Mouse (Mus musculus): Measurements from ENCODE around the gene Cenpv. TPM values are rescaled to one million over a fixed set of nuclear protein-coding genes. Genes with fewer than 3 reads are reported as not detected.

The Cenpv gene
- total RNA-seq (2021), result 10 to 100 TPM; 38.7 to 47.9 TPM

DNA sequence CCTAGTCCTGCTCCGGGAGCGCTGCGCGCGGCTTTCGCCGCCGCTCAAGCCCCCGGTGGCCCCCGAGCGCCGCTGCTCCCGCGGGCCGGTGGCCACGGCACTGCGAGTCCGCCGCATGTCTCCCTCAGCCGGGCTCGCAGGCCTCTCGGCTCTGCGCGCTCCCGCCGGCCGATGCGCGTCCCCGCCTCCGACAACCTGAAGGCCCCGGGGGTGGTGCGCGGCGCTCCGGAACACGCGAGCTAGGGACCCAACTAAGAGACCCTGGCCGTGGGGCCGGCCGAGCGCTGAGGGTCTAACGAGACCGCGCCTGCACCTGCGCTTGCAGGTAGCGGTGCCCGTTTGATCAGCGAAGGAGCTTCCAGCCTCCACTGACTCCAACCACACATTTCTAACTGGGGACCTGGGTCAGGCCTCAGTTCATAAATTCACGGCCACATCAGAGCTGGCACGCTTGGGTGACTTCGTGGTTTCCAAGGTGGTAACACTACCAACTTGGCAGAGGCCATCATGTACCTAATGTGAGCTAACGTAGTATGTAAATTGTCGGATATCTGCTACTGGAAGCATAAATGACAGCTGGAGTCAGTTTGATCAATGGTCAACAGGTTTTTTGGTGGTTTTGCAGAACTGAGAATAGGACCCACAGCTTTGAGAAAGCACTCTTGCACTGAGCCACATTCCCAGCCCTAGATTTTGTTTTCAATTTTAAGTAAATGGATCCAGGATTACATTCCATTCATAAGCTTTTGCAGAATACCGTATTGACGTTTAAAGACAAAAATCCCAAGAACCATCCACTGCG lies at the start of gene Cenpv:
Cenpv (minus strand) TSS at position 173 of the 802 bp plus-strand sequence.
- DNase-seq (ENCODE audit: low spot score in 2 of 2), result peak; percentile 77 to 79
- intact Hi-C loops (cut with DNase I), result loop anchor here (5.0 kb wide), 2 partner anchors 38 to 82 kb away; partner anchors contain the start of genes Ncor1 and Pigl

DNA sequence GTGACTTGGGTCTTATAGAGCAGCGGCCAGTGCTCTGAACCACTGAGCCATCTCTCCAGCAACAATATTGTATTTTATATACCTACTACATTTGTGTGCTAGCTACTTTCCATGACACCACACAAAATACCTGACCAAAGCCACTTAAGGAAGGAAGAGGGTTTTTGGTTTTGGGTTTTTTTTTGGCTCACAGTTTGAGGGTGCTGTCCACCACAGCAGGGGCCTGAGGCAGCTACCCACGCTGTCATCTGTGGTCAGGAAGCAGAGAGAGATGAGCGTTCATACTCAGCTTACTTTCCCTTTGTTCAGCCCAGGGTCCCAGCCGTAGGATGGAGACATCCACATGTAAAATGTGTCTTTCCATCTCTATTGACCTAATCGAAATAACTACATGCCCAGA lies 48.0 kb upstream of the Cenpv start:
- DNase-seq (ENCODE audit: low spot score in 2 of 2), result no peak
- intact Hi-C loops (cut with DNase I), result no loop called here

DNA sequence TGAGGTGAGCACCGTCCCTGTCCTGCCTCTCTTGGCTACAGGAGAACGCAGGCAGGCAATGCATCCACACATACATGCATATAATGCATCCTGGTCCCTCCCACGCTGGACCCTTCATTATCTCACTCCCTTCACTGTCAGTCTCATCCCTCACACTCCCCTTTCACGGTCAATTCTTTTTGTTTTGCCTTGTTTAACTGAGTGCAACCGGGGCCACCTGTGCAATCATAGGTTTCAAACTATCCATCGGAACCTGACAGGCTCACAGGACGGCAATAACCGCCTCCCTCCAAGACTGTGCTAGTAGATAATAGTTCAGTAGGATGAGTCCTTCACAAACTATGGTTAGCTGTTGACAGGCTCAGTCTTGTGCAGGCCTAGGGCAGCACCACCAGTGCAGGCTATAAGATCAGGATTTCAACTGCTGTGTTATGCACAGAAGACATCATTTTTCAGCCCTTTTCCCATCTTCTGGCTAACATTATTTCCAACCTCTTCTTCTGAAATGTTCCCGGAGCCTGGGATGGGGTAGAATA lies 45.7 kb upstream of the Cenpv start:
- no peak for DNase-seq (ENCODE audit: low spot score in 2 of 2)
- intact Hi-C loops (cut with DNase I), result no loop called here

DNA sequence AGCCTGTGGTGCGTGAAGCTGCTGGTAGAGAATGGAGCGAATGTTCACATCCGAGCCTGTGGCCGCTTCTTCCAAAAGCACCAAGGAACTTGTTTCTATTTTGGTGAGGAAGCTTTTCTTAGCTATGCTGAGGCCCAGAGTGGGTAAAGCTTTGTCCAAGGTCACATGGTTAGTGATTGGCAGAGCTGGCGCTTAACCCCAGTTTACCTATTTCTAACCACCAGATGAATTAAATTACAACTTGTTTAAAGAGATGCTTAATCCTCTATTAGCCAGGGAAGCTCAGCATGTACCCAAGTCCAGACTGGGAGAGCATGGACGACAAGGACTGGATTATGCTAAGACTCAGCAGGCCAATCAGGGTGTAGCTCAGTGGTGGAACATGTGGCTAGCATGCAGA lies 44.0 kb upstream of the Cenpv start:
- intact Hi-C loops (cut with DNase I), result no loop called here
- DNase-seq (ENCODE audit: low spot score in 2 of 2), result no peak

DNA sequence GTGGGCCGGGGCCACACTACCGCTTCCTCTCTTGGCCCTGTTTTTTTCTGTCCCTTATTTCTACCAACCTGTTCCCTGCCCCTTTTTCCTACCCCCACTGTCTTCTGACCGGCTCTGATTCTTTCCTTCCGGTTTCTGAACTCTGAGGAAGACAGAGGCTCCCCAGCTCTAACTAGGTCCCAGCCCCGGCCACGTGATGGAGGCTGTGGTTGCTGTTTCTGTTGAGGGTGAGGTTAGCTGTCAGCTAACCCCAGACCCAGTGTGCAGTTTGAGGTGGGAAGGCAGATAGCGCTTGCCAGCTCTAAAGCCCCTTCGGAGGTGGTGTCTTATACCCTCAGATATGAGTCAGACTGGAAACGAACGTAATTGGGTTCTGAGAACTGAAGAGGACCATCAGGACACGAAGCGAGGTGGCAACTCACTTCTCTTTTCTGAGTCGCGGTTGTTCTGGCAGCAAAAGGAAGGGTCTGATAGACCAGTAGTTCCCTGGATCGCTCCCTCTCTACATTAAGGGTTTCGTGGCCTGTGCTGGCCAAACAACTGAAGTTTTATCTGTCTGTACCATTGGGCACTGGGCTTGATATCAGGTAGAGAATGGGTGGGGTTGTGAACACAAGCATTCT lies 37.6 kb upstream of the Cenpv start:
- intact Hi-C loops (cut with DNase I), result loop anchor here (2.0 to 5.0 kb wide), 2 partner anchors 26 to 39 kb away; partner anchors contain the start of genes Cenpv and Ubb
- peak; percentile 41 to 57 for DNase-seq (ENCODE audit: low spot score in 2 of 2)

DNA sequence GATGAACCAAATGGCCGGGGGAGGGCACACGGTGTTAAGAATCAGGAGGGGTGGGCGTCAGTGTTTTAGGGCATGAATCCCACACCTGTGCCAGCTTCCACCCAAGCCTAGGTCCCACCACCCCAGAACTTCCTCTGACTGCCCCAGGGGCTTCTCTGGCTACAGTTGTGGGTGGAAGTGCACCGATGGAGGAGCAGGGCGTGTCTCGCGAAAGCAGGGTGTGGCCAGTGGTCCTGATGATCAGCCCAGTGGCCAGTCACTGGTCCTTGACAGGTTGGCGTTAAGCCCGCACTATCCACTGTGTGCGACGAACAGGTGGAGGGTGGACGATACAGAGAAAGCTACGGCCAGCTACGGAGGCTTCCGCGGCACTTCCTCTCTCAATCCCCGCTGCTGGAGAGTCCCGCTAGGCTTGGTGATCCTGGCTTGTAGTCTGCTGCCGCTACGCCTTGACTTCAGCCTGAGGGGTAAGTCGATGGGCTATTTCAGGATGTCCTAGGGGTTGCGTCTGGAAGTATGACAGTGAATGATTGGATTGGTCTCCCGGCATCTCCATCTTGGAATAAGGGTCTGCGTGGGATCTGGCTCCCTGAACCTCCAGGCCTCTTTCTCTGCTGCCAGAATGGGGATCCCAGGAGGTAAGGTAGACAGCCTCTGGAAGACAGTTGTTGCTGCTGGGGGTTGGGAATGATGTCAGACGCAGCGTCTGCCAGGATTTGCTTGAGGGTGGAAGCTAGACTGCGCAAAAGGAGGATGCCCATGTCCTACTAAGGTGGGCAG lies 36.8 kb upstream of the Cenpv start:
- DNase-seq (ENCODE audit: low spot score in 2 of 2), result peak; percentile 68 to 73
- intact Hi-C loops (cut with DNase I), result loop anchor here (2.0 to 5.0 kb wide), 2 partner anchors 25 to 39 kb away; partner anchors contain the start of genes Cenpv and Ubb

DNA sequence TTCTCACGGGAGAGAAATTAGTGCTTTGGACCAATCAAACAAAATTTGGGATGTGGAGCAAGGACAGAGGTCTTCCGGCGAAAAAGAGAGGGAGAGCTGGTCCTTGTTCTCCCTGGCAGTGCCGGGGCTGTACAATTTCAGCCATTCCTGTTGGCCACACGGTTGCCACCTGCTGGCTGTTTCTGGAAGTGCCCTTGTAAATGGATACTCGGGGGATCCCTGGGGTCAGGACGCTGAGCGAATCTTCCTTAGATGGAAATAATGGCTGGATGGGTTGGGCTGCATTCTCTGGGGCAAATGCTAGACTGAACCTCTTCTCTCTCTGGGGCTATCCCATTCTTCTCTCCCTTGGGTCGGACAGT lies 36.2 kb upstream of the Cenpv start:
- DNase-seq (ENCODE audit: low spot score in 2 of 2), result peak; percentile 79 to 87
- intact Hi-C loops (cut with DNase I), result loop anchor here (5.0 kb wide), 1 partner anchor 38 kb away; the partner anchor contains the start of gene Cenpv

DNA sequence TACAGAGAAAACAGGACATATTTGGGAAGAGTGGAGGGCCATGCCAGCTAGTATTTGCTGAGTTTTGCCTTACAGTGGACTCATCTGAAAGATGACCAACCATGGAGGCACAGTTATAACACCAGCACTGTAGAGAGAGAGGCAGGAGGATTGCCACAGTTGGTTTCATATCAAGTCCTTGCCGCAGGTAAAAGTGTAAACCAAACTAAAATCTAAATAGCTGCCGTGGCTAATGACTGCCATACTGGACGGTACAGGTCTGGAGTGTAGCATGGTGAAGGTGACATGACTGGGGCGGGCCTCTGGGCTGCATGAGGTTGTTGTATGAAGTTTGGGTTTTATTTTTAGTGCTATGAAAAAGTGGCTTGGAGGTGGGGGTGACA lies 35.6 kb upstream of the Cenpv start:
- intact Hi-C loops (cut with DNase I), result loop anchor here (5.0 kb wide), 1 partner anchor 37 kb away; the partner anchor contains the start of gene Cenpv

DNA sequence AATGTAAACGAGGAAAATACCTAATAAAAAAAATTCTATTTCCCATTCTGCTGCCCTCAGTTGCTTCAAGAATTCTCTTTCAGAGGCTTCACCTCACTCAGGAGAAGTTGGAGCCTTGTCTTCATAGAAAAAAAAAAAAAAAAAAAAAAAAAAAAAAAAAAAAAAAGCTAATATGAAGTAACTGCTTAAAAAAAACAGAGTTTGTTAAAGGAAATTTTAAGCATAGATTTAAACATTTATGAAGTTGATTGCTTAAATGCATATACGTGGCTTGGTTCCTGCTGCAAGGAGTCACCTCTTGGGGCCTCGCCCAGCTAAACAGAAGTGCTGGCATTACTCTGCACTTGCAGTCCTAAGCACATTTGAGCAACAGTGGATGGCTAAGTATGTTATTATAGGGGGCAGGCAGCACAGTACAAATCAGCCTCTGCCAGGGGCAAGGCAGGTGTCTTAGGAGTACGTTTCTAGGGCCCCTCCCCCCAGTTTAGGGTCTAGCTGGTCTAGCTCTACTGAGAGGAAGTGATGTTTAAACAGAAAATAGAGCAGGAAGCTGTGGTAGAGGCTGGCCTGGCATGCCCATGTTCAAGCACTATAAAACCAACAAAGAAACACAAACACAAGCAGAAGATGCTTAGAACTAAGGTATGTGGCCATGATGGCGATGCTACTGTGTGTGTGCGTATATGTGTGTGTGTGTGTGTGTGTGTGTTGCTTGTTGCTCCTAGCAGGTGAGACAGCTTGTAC lies 35.1 kb upstream of the Cenpv start, which contains the start of gene Trpv2:
Trpv2 (plus strand) TSS at position 528 of the 744 bp plus-strand sequence.
- intact Hi-C loops (cut with DNase I), result no loop called here
- no peak for DNase-seq (ENCODE audit: low spot score in 2 of 2)

More for the DNA sequence above, 35.6 kb upstream of the Cenpv start:
- no peak for DNase-seq (ENCODE audit: low spot score in 2 of 2)

DNA sequence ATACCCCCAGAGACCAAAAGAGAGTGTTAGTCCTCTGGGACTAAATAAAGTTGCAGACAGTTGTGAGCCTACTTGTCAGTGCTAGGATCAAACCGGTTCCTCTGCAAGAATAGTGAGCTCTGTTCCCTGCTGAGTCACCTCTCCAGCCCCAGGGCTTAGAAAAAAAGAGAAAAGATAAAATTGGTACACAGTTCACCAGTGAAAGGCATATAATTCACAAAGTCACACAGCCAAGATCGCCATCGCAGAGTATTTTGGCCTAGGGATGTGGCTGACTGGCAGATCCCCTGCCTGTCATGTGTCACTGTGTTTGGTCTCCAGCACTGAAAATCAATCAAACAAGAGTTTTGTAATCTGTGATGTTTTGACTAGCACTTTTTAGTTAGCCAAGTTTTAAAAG lies 29.2 kb upstream of the Cenpv start:
- intact Hi-C loops (cut with DNase I), result no loop called here
- DNase-seq (ENCODE audit: low spot score in 2 of 2), result no peak

DNA sequence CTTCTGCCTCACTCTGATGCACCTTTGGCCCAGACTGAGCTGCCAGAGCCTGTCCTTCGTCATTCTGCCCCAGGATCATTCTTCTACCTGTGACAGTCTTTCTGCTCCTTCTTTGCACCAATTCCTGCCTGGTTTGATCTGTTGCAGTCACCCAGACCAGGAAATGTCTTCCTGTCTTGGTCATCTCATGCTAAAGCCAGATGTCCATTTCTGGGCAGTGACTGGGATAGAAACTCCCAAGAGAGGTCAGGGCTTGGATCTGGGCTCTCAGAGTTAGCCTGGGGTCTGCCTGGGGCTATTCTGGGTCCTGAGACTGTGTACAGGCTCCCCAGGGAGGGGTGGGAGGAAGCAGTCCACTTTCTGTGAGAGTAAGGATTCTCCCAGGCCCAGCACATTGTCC lies 27.1 kb upstream of the Cenpv start:
- intact Hi-C loops (cut with DNase I), result no loop called here
- DNase-seq (ENCODE audit: low spot score in 2 of 2), result no peak

DNA sequence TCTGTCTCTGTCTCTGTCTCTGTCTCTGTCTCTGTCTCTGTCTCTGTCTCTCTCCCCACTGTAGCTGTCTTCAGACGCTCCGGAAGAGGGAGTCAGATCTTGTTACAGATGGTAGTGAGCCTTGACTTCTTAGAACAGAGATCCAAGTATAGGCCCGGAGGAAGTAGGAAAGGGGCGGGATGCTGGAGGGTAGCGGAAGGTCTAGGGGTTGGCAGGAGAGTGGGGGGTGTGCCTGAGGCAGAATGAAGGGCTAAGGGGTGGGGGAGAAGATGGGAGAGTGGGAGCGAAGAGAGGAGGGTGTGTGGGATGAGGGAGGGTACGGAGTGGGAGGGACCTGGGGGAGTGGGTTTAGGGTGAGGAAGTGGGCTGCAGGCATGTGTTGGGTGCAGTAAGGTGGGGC lies 26.7 kb upstream of the Cenpv start:
- intact Hi-C loops (cut with DNase I), result no loop called here
- DNase-seq (ENCODE audit: low spot score in 2 of 2), result no peak

DNA sequence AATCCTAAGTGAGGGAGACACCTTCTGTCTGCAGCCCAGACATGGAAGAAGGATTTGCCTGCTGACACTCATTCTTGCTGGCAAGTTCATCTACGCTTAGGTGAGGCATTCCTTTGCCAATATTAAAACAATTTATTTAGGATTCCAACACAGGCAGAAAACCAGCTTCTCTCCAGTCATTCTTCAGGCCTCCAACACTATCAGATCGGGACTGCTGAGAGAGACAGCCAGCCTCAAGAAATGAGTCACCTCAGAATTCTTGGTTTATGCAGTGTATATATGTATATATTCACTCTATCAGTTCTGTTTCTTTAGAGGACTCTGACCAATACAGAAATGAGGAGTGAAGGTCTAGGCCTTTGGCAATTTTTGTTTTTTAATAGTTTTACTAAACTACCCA lies 24.5 kb upstream of the Cenpv start:
- intact Hi-C loops (cut with DNase I), result no loop called here
- DNase-seq (ENCODE audit: low spot score in 2 of 2), result no peak

DNA sequence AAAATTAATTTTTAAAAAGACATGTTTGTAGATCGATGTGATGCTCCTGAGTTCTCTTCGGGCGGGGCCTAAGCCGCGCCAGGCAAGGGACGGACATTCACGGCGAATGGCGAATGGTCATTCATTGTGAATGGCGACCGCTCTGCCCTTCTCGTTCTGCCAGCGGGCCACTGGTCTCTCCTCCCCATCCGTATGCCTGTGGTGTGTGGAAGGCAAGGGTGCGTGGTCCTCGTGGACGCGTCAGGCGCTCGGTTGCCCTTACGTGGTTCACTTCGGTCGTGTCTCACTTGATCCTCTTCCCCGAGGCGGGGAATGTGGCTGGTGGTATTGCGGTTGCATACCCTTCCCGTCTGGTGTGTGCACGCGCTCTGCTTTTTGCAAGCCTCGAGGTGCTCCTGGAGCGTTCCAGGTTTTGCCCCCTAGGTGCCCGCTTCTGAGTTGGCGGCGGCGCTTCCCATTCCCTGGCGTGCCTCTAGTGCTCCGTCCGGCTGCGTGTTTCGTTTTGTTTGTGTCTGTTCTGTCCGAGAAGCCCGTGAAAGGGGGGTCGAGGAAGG lies 21.5 kb upstream of the Cenpv start:
- intact Hi-C loops (cut with DNase I), result no loop called here
- no peak for DNase-seq (ENCODE audit: low spot score in 2 of 2)

DNA sequence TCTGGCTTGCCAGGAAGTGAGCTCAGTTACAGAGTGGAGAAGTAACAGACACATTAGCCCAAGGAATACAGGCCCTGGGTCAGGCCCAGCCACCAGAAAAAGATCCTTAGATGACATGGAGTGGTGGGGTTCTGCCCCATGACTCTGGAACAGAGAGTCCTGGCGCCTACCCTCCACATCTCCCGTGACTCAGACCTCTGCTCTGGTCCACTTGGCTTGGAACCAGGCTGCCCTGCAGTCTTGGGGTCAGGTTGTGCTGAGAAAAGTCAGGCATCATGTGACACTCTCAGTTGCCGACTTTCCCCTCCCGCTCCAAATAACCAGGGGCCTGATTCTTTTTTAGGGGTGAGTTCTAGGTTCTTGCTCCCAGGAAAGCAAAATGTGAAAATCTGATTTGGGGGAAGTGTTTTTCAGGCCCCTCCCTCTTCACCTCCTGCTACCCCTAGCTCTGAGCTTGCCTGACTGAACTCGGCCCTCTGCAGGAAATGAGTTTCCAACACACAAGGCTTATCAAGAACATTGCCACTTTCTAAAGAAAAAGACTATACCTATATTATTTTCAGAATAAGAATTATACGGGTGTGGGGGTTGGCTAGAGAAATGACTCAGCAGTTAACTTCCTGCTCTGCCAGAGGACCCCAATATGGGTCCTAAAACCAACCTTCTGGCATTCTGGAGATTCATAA lies 20.0 kb upstream of the Cenpv start:
- DNase-seq (ENCODE audit: low spot score in 2 of 2), result no peak
- intact Hi-C loops (cut with DNase I), result no loop called here

DNA sequence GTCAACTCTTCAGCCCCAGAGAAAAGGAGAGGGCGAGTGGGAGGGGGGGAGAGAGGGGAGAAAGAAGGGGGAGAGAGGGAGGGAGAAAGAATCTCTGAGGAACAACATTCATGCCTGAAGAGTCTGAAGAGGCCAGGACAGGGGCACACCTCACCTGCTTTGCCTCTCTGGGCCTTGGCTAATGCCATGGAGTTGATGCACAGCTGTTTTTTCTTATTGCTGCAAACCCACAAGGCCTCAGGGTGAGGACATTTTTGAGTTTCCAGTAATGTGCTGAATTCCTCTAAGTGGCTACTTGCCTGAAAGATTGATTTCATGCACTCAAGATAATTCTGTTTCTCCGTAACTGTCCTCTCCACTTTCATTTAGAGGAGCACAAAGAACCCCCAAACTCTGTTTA lies 19.1 kb upstream of the Cenpv start:
- no peak for DNase-seq (ENCODE audit: low spot score in 2 of 2)
- intact Hi-C loops (cut with DNase I), result no loop called here

DNA sequence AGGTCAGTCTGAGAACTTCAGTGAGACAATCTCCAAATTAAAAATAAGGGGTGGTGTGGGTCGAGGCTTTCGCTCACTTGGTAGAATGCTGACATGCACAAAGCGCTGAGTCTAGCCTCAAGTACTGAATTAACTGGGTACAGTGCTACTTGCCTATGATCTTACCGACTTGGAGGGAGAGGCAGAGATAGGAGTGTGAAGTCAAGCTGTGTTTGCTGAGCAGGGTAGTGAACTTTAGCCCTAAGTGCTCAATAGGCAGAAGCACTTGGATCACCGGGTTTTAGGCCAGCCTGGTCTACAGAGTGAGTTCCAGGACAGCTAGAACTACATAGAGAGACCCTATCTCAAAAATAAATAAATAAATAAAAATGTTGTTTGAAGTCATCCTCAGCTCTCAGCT lies 18.1 kb upstream of the Cenpv start:
- DNase-seq (ENCODE audit: low spot score in 2 of 2), result no peak
- intact Hi-C loops (cut with DNase I), result no loop called here

DNA sequence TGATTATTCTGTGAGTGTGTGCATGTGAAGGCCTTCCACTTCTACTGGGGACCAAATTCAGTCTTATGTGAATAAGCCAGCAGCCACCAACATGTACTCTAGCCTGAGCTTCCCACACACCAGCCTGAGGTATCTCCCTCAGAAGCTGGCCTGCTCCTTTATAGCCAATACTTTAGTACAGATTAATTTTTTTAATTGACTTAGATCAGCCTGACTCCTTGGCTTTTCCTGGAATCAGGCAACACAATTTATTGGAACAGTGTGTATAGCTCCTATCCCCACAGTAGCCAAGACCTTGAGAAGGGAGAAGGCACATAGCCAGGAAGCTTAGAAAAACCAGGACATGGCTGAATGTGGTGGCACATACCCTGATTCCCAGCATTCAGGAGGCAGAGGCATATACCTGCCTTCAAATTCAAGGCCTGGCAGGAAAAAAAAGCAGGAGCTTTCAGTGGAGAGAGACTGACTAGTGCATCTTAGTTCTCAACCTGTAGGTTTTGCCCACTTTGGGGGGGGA lies 16.9 kb upstream of the Cenpv start:
- DNase-seq (ENCODE audit: low spot score in 2 of 2), result no peak
- intact Hi-C loops (cut with DNase I), result no loop called here

Data from left cerebral cortex, postnatal 36 days (tissue).